Mouse (Mus musculus): ENCODE measurements around the gene Lrrc52. TPM values are rescaled to one million over a fixed set of nuclear protein-coding genes. Genes with fewer than 3 reads are reported as not detected.

Gene Lrrc52
- polyA plus RNA-seq, 1 experiment from 2014 or later: not detected

DNA sequence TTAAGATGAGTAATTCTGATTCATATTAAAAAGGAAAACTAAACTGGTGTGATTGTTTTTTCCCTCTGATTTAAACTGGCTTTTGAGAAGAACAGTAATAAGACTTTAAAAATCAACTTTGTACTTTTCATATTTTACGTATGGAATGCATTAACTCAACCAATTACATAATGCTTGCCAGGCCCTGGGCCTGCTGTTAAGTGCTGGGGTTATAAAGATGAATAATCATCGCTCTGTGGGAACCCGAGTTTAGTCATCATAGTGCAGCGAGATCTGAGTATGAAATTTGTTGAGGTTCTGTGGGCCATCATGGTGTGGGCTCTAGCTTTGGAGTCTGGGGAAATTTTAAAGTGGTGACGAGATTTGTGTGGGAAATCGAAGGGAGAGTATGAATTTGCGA, 39.9 kb downstream of the Lrrc52 start:
- DNase-seq (ENCODE audit: low spot score): no peak

GRCm38 (mm10) chr1:167425572-167425971, 41.0 kb downstream of the Lrrc52 start:
- no peaks in the 10 kb centered on the region for H3K9me3 ChIP-seq (replicated peaks)
- WGBS: 88% methylated on average over 5 of the region's 5 CpGs
- H3K27ac ChIP-seq: no peak overlapping the region
- H3K27me3 ChIP-seq (ENCODE audit: low read depth, poor library complexity, severe bottlenecking): peaks cover 61% of the 10 kb centered on the region
- no peak overlapping the region for H3K4me3 ChIP-seq
- no peak for DNase-seq (ENCODE audit: low spot score)
- H3K4me1 ChIP-seq: peaks cover 4% of the 10 kb centered on the region; the same call in 1 of the 2 replicates
- no peaks in the 10 kb centered on the region for H3K36me3 ChIP-seq

More for the DNA sequence above, 39.9 kb downstream of the Lrrc52 start:
- H3K27me3 ChIP-seq (ENCODE audit: low read depth, poor library complexity, severe bottlenecking): peaks cover 72% of the 10 kb centered on the region
- 80% methylated on average over 7 of the region's 7 CpGs for WGBS
- no peak overlapping the region for H3K27ac ChIP-seq
- peaks cover 9% of the 10 kb centered on the region; the same call in 1 of the 2 replicates for H3K4me1 ChIP-seq
- no peaks in the 10 kb centered on the region for H3K36me3 ChIP-seq
- no peaks in the 10 kb centered on the region for H3K9me3 ChIP-seq (replicated peaks)
- H3K4me3 ChIP-seq: no peak overlapping the region

DNA sequence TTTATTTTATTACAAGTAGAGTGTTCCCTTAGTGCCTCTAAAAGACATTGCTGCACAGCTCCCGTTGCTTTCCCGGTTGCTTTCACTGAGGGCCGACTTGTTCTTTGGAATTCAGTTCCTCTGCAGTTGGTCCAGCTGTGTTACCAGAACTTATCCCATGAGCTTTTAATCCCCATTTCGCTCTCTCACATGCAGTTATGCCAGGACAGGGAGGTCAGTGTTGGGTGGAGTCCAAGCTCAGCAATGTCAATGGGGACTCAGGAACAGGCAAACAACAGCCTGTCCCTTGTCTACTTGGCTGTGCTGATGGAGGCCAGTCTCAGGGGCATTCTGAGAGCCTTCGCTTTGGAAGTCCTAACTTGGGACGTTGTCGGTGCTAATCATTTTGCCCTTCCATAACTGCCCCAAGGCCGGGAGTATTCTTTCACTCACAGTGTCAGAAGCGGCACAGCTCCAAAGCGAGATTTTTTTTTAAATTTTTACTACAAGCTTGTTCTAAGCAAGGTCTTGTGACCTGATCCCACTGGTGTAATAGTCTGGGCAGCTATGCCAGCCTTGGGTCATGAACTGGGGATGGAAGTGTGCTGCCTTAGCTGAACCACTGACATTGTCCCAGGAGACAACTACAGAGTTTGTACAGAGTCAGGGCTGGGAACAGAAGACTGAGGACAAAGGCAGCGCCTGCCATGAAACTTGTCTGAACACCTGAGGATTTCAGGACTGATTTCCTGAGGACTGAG, 43.9 kb downstream of the Lrrc52 start:
- H3K4me3 ChIP-seq: no peak overlapping the region
- no peaks in the 10 kb centered on the region for H3K9me3 ChIP-seq (replicated peaks)
- peaks cover 35% of the 10 kb centered on the region for H3K27me3 ChIP-seq (ENCODE audit: low read depth, poor library complexity, severe bottlenecking)
- no peak overlapping the region for H3K27ac ChIP-seq
- 87% methylated on average over 11 of the region's 11 CpGs for WGBS
- no peaks in the 10 kb centered on the region for H3K36me3 ChIP-seq
- H3K4me1 ChIP-seq: peaks cover 4% of the 10 kb centered on the region; the same call in 1 of the 2 replicates
- no peak for DNase-seq (ENCODE audit: low spot score)

- H3K27me3 ChIP-seq (ENCODE audit: low read depth, poor library complexity, severe bottlenecking): peaks cover 27% of the 10 kb centered on the region; the same call in 1 of the 2 replicates
- DNase-seq (ENCODE audit: low spot score): peak; percentile 78
- no peaks in the 10 kb centered on the region for H3K9me3 ChIP-seq (replicated peaks)
- H3K4me3 ChIP-seq: no peak overlapping the region
- H3K36me3 ChIP-seq: no peaks in the 10 kb centered on the region
- no peaks in the 10 kb centered on the region for H3K4me1 ChIP-seq
- WGBS: 5% methylated on average over 7 of the region's 7 CpGs
- H3K27ac ChIP-seq: no peak overlapping the region
Measured at GRCm38 (mm10) chr1:167414846-167415245, 51.7 kb downstream of the Lrrc52 start.

- no peaks in the 10 kb centered on the region for H3K36me3 ChIP-seq
- no peaks in the 10 kb centered on the region for H3K4me1 ChIP-seq
- 75% methylated on average over 12 of the region's 12 CpGs for WGBS
- H3K4me3 ChIP-seq: no peak overlapping the region
- H3K9me3 ChIP-seq (replicated peaks): no peaks in the 10 kb centered on the region
- H3K27me3 ChIP-seq (ENCODE audit: low read depth, poor library complexity, severe bottlenecking): peaks cover 41% of the 10 kb centered on the region
- H3K27ac ChIP-seq: no peak overlapping the region
- no peak for DNase-seq (ENCODE audit: low spot score)
Measured at GRCm38 (mm10) chr1:167411991-167412715, 54.4 kb downstream of the Lrrc52 start.

GRCm38 (mm10) chr1:167409601-167410000, 57.0 kb downstream of the Lrrc52 start:
- H3K27ac ChIP-seq: no peak overlapping the region
- H3K27me3 ChIP-seq (ENCODE audit: low read depth, poor library complexity, severe bottlenecking): peaks cover 41% of the 10 kb centered on the region
- H3K4me1 ChIP-seq: no peaks in the 10 kb centered on the region
- H3K4me3 ChIP-seq: no peak overlapping the region
- WGBS: 79% methylated on average over 4 of the region's 4 CpGs
- no peak for DNase-seq (ENCODE audit: low spot score)
- H3K36me3 ChIP-seq: no peaks in the 10 kb centered on the region
- H3K9me3 ChIP-seq (replicated peaks): no peaks in the 10 kb centered on the region

DNA sequence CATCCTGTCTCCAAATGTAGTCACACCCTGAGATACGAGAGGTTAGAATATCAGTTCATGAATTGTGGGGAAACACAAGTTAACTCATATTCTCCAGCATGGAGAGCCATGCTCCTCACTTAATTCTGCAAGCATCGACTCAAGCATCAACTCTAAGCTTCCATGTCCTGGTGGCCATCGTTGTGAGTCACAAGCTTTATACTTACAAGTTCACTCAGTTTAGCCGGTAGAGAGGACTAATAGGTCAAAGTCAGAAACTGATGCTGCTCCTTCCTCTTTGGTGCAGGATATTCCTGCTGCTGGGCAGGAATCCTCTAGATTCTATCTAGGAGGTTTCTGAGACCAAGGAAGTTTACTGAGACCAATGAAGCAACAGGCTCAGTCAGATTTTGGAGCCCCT, 61.3 kb downstream of the Lrrc52 start:
- DNase-seq (ENCODE audit: low spot score): no peak
- no peak overlapping the region for H3K27ac ChIP-seq
- no peaks in the 10 kb centered on the region for H3K36me3 ChIP-seq
- no peaks in the 10 kb centered on the region for H3K4me1 ChIP-seq
- no peaks in the 10 kb centered on the region for H3K9me3 ChIP-seq (replicated peaks)
- peaks cover 20% of the 10 kb centered on the region for H3K27me3 ChIP-seq (ENCODE audit: low read depth, poor library complexity, severe bottlenecking)
- H3K4me3 ChIP-seq: no peak overlapping the region
- WGBS: 87% methylated on average over 4 of the region's 4 CpGs

Other genes starting within 250 kb of the Lrrc52 start
- 138 and 172 TPM in 2 replicates for gene Uck2, start 181.5 kb downstream of the Lrrc52 start, polyA plus RNA-seq (2016; fragmentation: Nextera tagmentation; extraction: Ambion mirVana)
- 60.9 and 64.4 TPM in 2 replicates for gene Tmco1, start 158.4 kb downstream of the Lrrc52 start, polyA plus RNA-seq (2016; fragmentation: Nextera tagmentation; extraction: Ambion mirVana)
- gene Aldh9a1, start 116.8 kb downstream of the Lrrc52 start, polyA plus RNA-seq (2016; fragmentation: Nextera tagmentation; extraction: Ambion mirVana): 41.2 and 43.5 TPM in 2 replicates
- gene Mgst3, start 72.9 kb downstream of the Lrrc52 start, polyA plus RNA-seq (2016; fragmentation: Nextera tagmentation; extraction: Ambion mirVana): 45.7 and 47.6 TPM in 2 replicates
- gene Rxrg, start 131.6 kb upstream of the Lrrc52 start, polyA plus RNA-seq (2016; fragmentation: Nextera tagmentation; extraction: Ambion mirVana): 1.7 and 2.6 TPM in 2 replicates
- gene Lmx1a, start 222.5 kb upstream of the Lrrc52 start, polyA plus RNA-seq (2016; fragmentation: Nextera tagmentation; extraction: Ambion mirVana): 1.1 and 1.2 TPM in 2 replicates